In genomic region chr11:116842531-116843260, GRCm38 (mm10) we compare ENCODE assay signal across 8 mouse cellular contexts. TPM values are rescaled to one million over a fixed set of nuclear protein-coding genes. Genes with fewer than 3 reads are reported as not detected.
DNase-seq lines count a peak whose midpoint lies in the region; ATAC-seq lines count a peak whose summit lies in the region.

No protein-coding gene starts in this region.

- H3K4me1 ChIP-seq in embryonic facial prominence, embryonic 14.5 days (ENCODE audit: control insufficient read depth, insufficient read depth, low read length) = peaks cover 23% of the 10 kb centered on the region
- peaks cover 39% of the 10 kb centered on the region for H3K4me1 ChIP-seq in limb, embryonic 15.5 days
- H3K4me1 ChIP-seq in midbrain, embryonic 15.5 days = peaks cover 51% of the 10 kb centered on the region

- peak overlapping the region; percentile 60 for H3K4me2 ChIP-seq in embryonic facial prominence, embryonic 14.5 days (ENCODE audit: low read depth, low read length)
- H3K4me2 ChIP-seq in limb, embryonic 15.5 days = peak overlapping the region; percentile 76
- peak overlapping the region; percentile 76 for H3K4me2 ChIP-seq in midbrain, embryonic 15.5 days

- ATAC-seq in embryonic facial prominence, embryonic 14.5 days (ENCODE audit: low read depth) = peak; percentile 68
- ATAC-seq in limb, embryonic 15.5 days (ENCODE audit: insufficient number of reproducible peaks, low FRiP score, low TSS enrichment, low read depth) = peak; percentile 77
- ATAC-seq in midbrain, embryonic 15.5 days (replicated peaks) = peak; percentile 73

- WGBS in embryonic facial prominence, embryonic 14.5 days = under 1% methylated on average over 32 of the region's 73 CpGs
- under 1% methylated on average over 73 of the region's 73 CpGs for WGBS in limb, embryonic 15.5 days
- WGBS in midbrain, embryonic 15.5 days = under 1% methylated on average over 73 of the region's 73 CpGs

- H3K4me3 ChIP-seq in embryonic facial prominence, embryonic 14.5 days (ENCODE audit: low read depth, low read length) = peak overlapping the region; percentile 74
- peak overlapping the region; percentile 90 for H3K4me3 ChIP-seq in limb, embryonic 15.5 days
- H3K4me3 ChIP-seq in midbrain, embryonic 15.5 days = peak overlapping the region; percentile 63

- no peaks in the 10 kb centered on the region for H3K9me3 ChIP-seq in embryonic facial prominence, embryonic 14.5 days (ENCODE audit: control insufficient read depth, low read length)
- no peaks in the 10 kb centered on the region for H3K9me3 ChIP-seq in limb, embryonic 15.5 days
- H3K9me3 ChIP-seq in midbrain, embryonic 15.5 days = no peaks in the 10 kb centered on the region

- peak overlapping the region; percentile 84 for H3K9ac ChIP-seq in embryonic facial prominence, embryonic 14.5 days (ENCODE audit: low read depth, low read length)
- H3K9ac ChIP-seq in limb, embryonic 15.5 days = peak overlapping the region; percentile 83
- H3K9ac ChIP-seq in midbrain, embryonic 15.5 days = peak overlapping the region; percentile 76

- H3K36me3 ChIP-seq in embryonic facial prominence, embryonic 14.5 days (ENCODE audit: control insufficient read depth, insufficient read depth, low read length) = peaks cover 42% of the 10 kb centered on the region
- peaks cover 47% of the 10 kb centered on the region for H3K36me3 ChIP-seq in limb, embryonic 15.5 days
- H3K36me3 ChIP-seq in midbrain, embryonic 15.5 days (replicated peaks) = peaks cover 24% of the 10 kb centered on the region

- peak overlapping the region; percentile 97 for H3K27ac ChIP-seq in embryonic facial prominence, embryonic 14.5 days (replicated peaks; ENCODE audit: low read depth, low read length)
- H3K27ac ChIP-seq in limb, embryonic 15.5 days = peak overlapping the region; percentile 99
- peak overlapping the region; percentile 97 for H3K27ac ChIP-seq in midbrain, embryonic 15.5 days

- DNase-seq in A20 (ENCODE audit: low read depth, low spot score) = peak; percentile 84
- peak; percentile 79 to 86 for DNase-seq in adrenal gland, postnatal 36 days
- DNase-seq in embryonic facial prominence, embryonic 14.5 days (ENCODE audit: low spot score) = peak; percentile 89
- peak; percentile 63 to 67 for DNase-seq in heart, adult 9 months (ENCODE audit: low spot score in 2 of 2)
- DNase-seq in kidney, adult 9 months = peak; percentile 64
- peak; percentile 65 to 71 for DNase-seq in spleen, adult 18-20 months

- H3K27me3 ChIP-seq in embryonic facial prominence, embryonic 14.5 days (replicated peaks; ENCODE audit: control insufficient read depth, insufficient read depth, low read length) = no peaks in the 10 kb centered on the region
- no peaks in the 10 kb centered on the region for H3K27me3 ChIP-seq in limb, embryonic 15.5 days
- H3K27me3 ChIP-seq in midbrain, embryonic 15.5 days (replicated peaks) = no peaks in the 10 kb centered on the region

RNA-seq across cellular contexts. Expression of gene Mettl23, which starts 0.4 kb away (rescaled TPM):
- 10 to 100 TPM; 31.2 to 36.2 TPM for total RNA-seq in adrenal gland, postnatal 36 days (2021)
- polyA plus RNA-seq in embryonic facial prominence, embryonic 14.5 days (2014; fragmentation: Nextera tagmentation; extraction: Ambion mirVana) = 75.8 and 77.4 TPM in 2 replicates
- polyA plus RNA-seq in limb, embryonic 15.5 days (2015; fragmentation: Nextera tagmentation; extraction: Ambion mirVana) = 70.4 and 76.0 TPM in 2 replicates
- polyA plus RNA-seq in midbrain, embryonic 15.5 days (2015; fragmentation: Nextera tagmentation; extraction: Ambion mirVana) = 63.9 and 64.6 TPM in 2 replicates

RNA-seq across cellular contexts. Expression of gene Jmjd6, which starts 0.6 kb away (rescaled TPM):
- total RNA-seq in adrenal gland, postnatal 36 days (2021) = 10 to 100 TPM; 33.0 to 46.7 TPM
- 72.9 and 74.8 TPM in 2 replicates for polyA plus RNA-seq in embryonic facial prominence, embryonic 14.5 days (2014; fragmentation: Nextera tagmentation; extraction: Ambion mirVana)
- 83.4 and 86.0 TPM in 2 replicates for polyA plus RNA-seq in limb, embryonic 15.5 days (2015; fragmentation: Nextera tagmentation; extraction: Ambion mirVana)
- 73.8 and 75.1 TPM in 2 replicates for polyA plus RNA-seq in midbrain, embryonic 15.5 days (2015; fragmentation: Nextera tagmentation; extraction: Ambion mirVana)

RNA-seq across cellular contexts. Expression of gene Mfsd11, which starts 9.5 kb away (rescaled TPM):
- 10 to 100 TPM; 33.7 to 35.2 TPM for total RNA-seq in adrenal gland, postnatal 36 days (2021)
- 42.8 and 43.9 TPM in 2 replicates for polyA plus RNA-seq in embryonic facial prominence, embryonic 14.5 days (2014; fragmentation: Nextera tagmentation; extraction: Ambion mirVana)
- polyA plus RNA-seq in limb, embryonic 15.5 days (2015; fragmentation: Nextera tagmentation; extraction: Ambion mirVana) = 41.4 and 48.0 TPM in 2 replicates
- 51.5 and 51.8 TPM in 2 replicates for polyA plus RNA-seq in midbrain, embryonic 15.5 days (2015; fragmentation: Nextera tagmentation; extraction: Ambion mirVana)

RNA-seq across cellular contexts. Expression of gene Srsf2, which starts 10.2 kb away (rescaled TPM):
- 100 to 1,000 TPM; 235 to 275 TPM for total RNA-seq in adrenal gland, postnatal 36 days (2021)
- 663 and 697 TPM in 2 replicates for polyA plus RNA-seq in embryonic facial prominence, embryonic 14.5 days (2014; fragmentation: Nextera tagmentation; extraction: Ambion mirVana)
- polyA plus RNA-seq in limb, embryonic 15.5 days (2015; fragmentation: Nextera tagmentation; extraction: Ambion mirVana) = 596 and 658 TPM in 2 replicates
- 535 and 551 TPM in 2 replicates for polyA plus RNA-seq in midbrain, embryonic 15.5 days (2015; fragmentation: Nextera tagmentation; extraction: Ambion mirVana)

RNA-seq across cellular contexts. Expression of gene Mxra7, which starts 14.8 kb away (rescaled TPM):
- total RNA-seq in adrenal gland, postnatal 36 days (2021) = 10 to 100 TPM; 38.6 to 52.5 TPM
- polyA plus RNA-seq in embryonic facial prominence, embryonic 14.5 days (2014; fragmentation: Nextera tagmentation; extraction: Ambion mirVana) = 17.3 and 17.6 TPM in 2 replicates
- 17.1 and 18.6 TPM in 2 replicates for polyA plus RNA-seq in limb, embryonic 15.5 days (2015; fragmentation: Nextera tagmentation; extraction: Ambion mirVana)
- 25.1 and 26.9 TPM in 2 replicates for polyA plus RNA-seq in midbrain, embryonic 15.5 days (2015; fragmentation: Nextera tagmentation; extraction: Ambion mirVana)

Comparison
In these comparisons a context has a peak if more than half of its experiments do, and no peak if none do; other contexts are left out.
1. Peak in every context shown above with its lines: DNase-seq, ATAC-seq, H3K4me3 ChIP-seq and H3K27ac ChIP-seq.